Mouse (Mus musculus) neural tube, embryonic 11.5 days (tissue): ENCODE measurements at regions not wholly inside any gene's neighbourhood (a gene's known extent, or its start where the extent isn't known, plus 50 kb on each side); places are given as distances from the start of the nearest gene placed in this dataset.
"Not testable (repeated sequence)": the region's sequence is repeated elsewhere in the genome, so short reads cannot be mapped to it uniquely, and the experiment has no call there.

Experiments used
- ATAC-seq: fragments of 200-750 bp; cut with Nextera tagmentation; 2 replicates; pipeline ENCODE4 v1.8.0; 2017; ENCODE audit warnings: moderate number of reproducible peaks, mild to moderate bottlenecking, moderate TSS enrichment, moderate library complexity; ENCODE audit not compliant: insufficient read depth, low FRiP score, low TSS enrichment
- DNase-seq: peaks from one replicate; pipeline ENCODE4 v3.0.0-alpha.2; 2015; ENCODE audit warnings: low spot score
- H3K27ac ChIP-seq: fragments of 300-500 bp; sonication (generic); 2 replicates; pipeline ENCODE4 v1.5.1; 2014; ENCODE audit warnings: low read depth, mild to moderate bottlenecking, low read length
- H3K27me3 ChIP-seq: fragments of 300-500 bp; sonication (generic); 2 replicates; pipeline ENCODE4 v1.6.1; 2014; ENCODE audit warnings: mild to moderate bottlenecking, low read length, mixed read lengths; ENCODE audit not compliant: control insufficient read depth, insufficient read depth
- H3K36me3 ChIP-seq: fragments of 300-500 bp; sonication (generic); 2 replicates; pipeline ENCODE4 v1.6.1; 2014; ENCODE audit warnings: mild to moderate bottlenecking, low read length, moderate library complexity, mixed read lengths; ENCODE audit not compliant: control insufficient read depth, insufficient read depth
- H3K4me1 ChIP-seq: fragments of 300-500 bp; sonication (generic); 2 replicates; pipeline ENCODE4 v1.6.1; 2014; ENCODE audit warnings: low read length, mixed read lengths; ENCODE audit not compliant: control insufficient read depth, insufficient read depth
- H3K4me2 ChIP-seq: fragments of 300-500 bp; sonication (generic); 2 replicates; pipeline ENCODE4 v1.6.1; 2014; ENCODE audit warnings: low read depth, mild to moderate bottlenecking, moderate library complexity
- H3K4me3 ChIP-seq: fragments of 300-500 bp; sonication (generic); 2 replicates; pipeline ENCODE4 v1.5.1; 2014; ENCODE audit warnings: low read depth, low read length
- H3K9ac ChIP-seq: fragments of 300-500 bp; sonication (generic); 2 replicates; pipeline ENCODE4 v1.6.1; 2014; ENCODE audit warnings: mild to moderate bottlenecking, low read length
- H3K9me3 ChIP-seq: fragments of 300-500 bp; sonication (generic); 2 replicates; pipeline ENCODE4 v1.6.1; 2016; ENCODE audit warnings: low read length; ENCODE audit not compliant: control insufficient read depth
- WGBS: fragments of 180-500 bp; shearing (Covaris S2); extraction: QIAGEN DNeasy Blood & Tissue Kit; methylation state at CpG from one replicate; pipeline ENCODE4 v1.1.7; 2014; 5-methylcytosine and 5-hydroxymethylcytosine counted together

GRCm38 (mm10) chr12:8090279-8090626 is 112.8 kb downstream of the Apob start:
- H3K9me3 ChIP-seq, result no peaks in the 10 kb centered on the region
- H3K36me3 ChIP-seq, result no peaks in the 10 kb centered on the region
- H3K27me3 ChIP-seq, result no peaks in the 10 kb centered on the region
- H3K4me2 ChIP-seq, result no peak overlapping the region
- no peaks in the 10 kb centered on the region for H3K4me1 ChIP-seq
- H3K9ac ChIP-seq, result no peak overlapping the region
- WGBS, result 78% methylated on average over 2 of the region's 2 CpGs
- no peak for DNase-seq
- H3K4me3 ChIP-seq, result no peak overlapping the region
- ATAC-seq, result no peak
- no peak overlapping the region for H3K27ac ChIP-seq

- no peak for ATAC-seq
- Histone ChIP-seq H3K9me3 (no peaks in the 10 kb centered on the region), H3K27me3 (no peaks in the 10 kb centered on the region), H3K9ac (no peak overlapping the region), H3K27ac (no peak overlapping the region), H3K4me1 (no peaks in the 10 kb centered on the region), H3K36me3 (no peaks in the 10 kb centered on the region), H3K4me2 (no peak overlapping the region), H3K4me3 (no peak overlapping the region)
- DNase-seq, result no peak
- WGBS, result 95% methylated on average over 1 of the region's 1 CpGs
Measured at GRCm38 (mm10) chr12:8093437-8093836, 114.5 kb upstream of the Ldah start.

GRCm38 (mm10) chr12:8095946-8096345 is 112.0 kb upstream of the Ldah start:
- Histone ChIP-seq H3K4me3 (no peak overlapping the region), H3K27me3 (no peaks in the 10 kb centered on the region), H3K9ac (no peak overlapping the region), H3K4me1 (no peaks in the 10 kb centered on the region), H3K4me2 (no peak overlapping the region), H3K27ac (no peak overlapping the region), H3K9me3 (no peaks in the 10 kb centered on the region), H3K36me3 (no peaks in the 10 kb centered on the region)
- ATAC-seq (no peak), DNase-seq (no peak)
- 77% methylated on average over 2 of the region's 2 CpGs for WGBS

GRCm38 (mm10) chr12:8098395-8098794 is 109.5 kb upstream of the Ldah start:
- not testable (repeated sequence) for H3K4me3 ChIP-seq, H3K36me3 ChIP-seq, H3K4me1 ChIP-seq, H3K9ac ChIP-seq, H3K27me3 ChIP-seq, H3K9me3 ChIP-seq, H3K4me2 ChIP-seq, DNase-seq, ATAC-seq, H3K27ac ChIP-seq
- WGBS, result 87% methylated on average over 2 of the region's 2 CpGs

GRCm38 (mm10) chr12:8099114-8099513 is 108.8 kb upstream of the Ldah start:
- no peak overlapping the region for H3K4me2 ChIP-seq
- ATAC-seq (no peak), DNase-seq (no peak)
- H3K9me3 ChIP-seq, result no peaks in the 10 kb centered on the region
- no peak overlapping the region for H3K27ac ChIP-seq
- no peaks in the 10 kb centered on the region for H3K4me1 ChIP-seq
- no peak overlapping the region for H3K4me3 ChIP-seq
- no peaks in the 10 kb centered on the region for H3K36me3 ChIP-seq
- no peak overlapping the region for H3K9ac ChIP-seq
- no peaks in the 10 kb centered on the region for H3K27me3 ChIP-seq
- 90% methylated on average over 2 of the region's 2 CpGs for WGBS

- no peak overlapping the region for H3K27ac ChIP-seq
- H3K9me3 ChIP-seq, result no peaks in the 10 kb centered on the region
- WGBS, result 55% methylated on average over 2 of the region's 2 CpGs
- H3K9ac ChIP-seq, result no peak overlapping the region
- H3K27me3 ChIP-seq, result no peaks in the 10 kb centered on the region
- no peak overlapping the region for H3K4me2 ChIP-seq
- DNase-seq (no peak), ATAC-seq (no peak)
- H3K4me3 ChIP-seq, result no peak overlapping the region
- H3K4me1 ChIP-seq, result no peaks in the 10 kb centered on the region
- no peaks in the 10 kb centered on the region for H3K36me3 ChIP-seq
Measured at GRCm38 (mm10) chr12:8099821-8100220, 108.1 kb upstream of the Ldah start.

GRCm38 (mm10) chr12:8101837-8102236 is 106.1 kb upstream of the Ldah start:
- DNase-seq, result no peak
- Histone ChIP-seq H3K4me2 (no peak overlapping the region), H3K27ac (no peak overlapping the region), H3K36me3 (no peaks in the 10 kb centered on the region), H3K9ac (no peak overlapping the region), H3K4me1 (no peaks in the 10 kb centered on the region), H3K9me3 (no peaks in the 10 kb centered on the region), H3K4me3 (no peak overlapping the region), H3K27me3 (no peaks in the 10 kb centered on the region)
- no peak for ATAC-seq
- 73% methylated on average over 8 of the region's 8 CpGs for WGBS

GRCm38 (mm10) chr12:8103259-8103658 is 104.6 kb upstream of the Ldah start:
- H3K9ac ChIP-seq, result no peak overlapping the region
- H3K4me3 ChIP-seq, result no peak overlapping the region
- DNase-seq (no peak), ATAC-seq (no peak)
- no peaks in the 10 kb centered on the region for H3K27me3 ChIP-seq
- H3K36me3 ChIP-seq, result no peaks in the 10 kb centered on the region
- 86% methylated on average over 9 of the region's 9 CpGs for WGBS
- no peak overlapping the region for H3K27ac ChIP-seq
- no peaks in the 10 kb centered on the region for H3K4me1 ChIP-seq
- no peaks in the 10 kb centered on the region for H3K9me3 ChIP-seq
- no peak overlapping the region for H3K4me2 ChIP-seq

GRCm38 (mm10) chr12:8107137-8107536 is 100.8 kb upstream of the Ldah start:
- Histone ChIP-seq H3K9ac (no peak overlapping the region), H3K36me3 (no peaks in the 10 kb centered on the region), H3K4me1 (no peaks in the 10 kb centered on the region), H3K4me2 (no peak overlapping the region), H3K27me3 (no peaks in the 10 kb centered on the region), H3K27ac (no peak overlapping the region), H3K9me3 (no peaks in the 10 kb centered on the region), H3K4me3 (no peak overlapping the region)
- DNase-seq (peak; percentile 31), ATAC-seq (peak; percentile 68)
- WGBS, result 70% methylated on average over 4 of the region's 4 CpGs
